Mouse (Mus musculus): Measurements from ENCODE around the gene Gm13030.
"Not testable (repeated sequence)": the region's sequence is repeated elsewhere in the genome, so short reads cannot be mapped to it uniquely, and the experiment has no call there.

- not testable (repeated sequence) for TF ChIP-seq CTCF, POLR2A (IDR thresholded peaks at IDR 0.05; ENCODE audit: extremely low read depth, insufficient read depth, low read length)
Observed at GRCm38 (mm10) chr4:138893789-138894188, 20.0 kb upstream of the Gm13030 start.

Data from cortical plate, adult 2 months (tissue).